Mouse (Mus musculus) ES-Bruce4 (cell line): ENCODE data around the gene Zfp799.

ENCODE experiments used
- CTCF ChIP-seq: IDR thresholded peaks from one replicate; pipeline ENCODE4 v1.8.1; 2011; ENCODE audit warnings: low read depth, low read length
- EP300 ChIP-seq: IDR thresholded peaks from 2 replicates; pipeline ENCODE4 v1.6.1; 2011; ENCODE audit warnings: low read depth, low read length; ENCODE audit not compliant: insufficient read depth
- POLR2A ChIP-seq: IDR thresholded peaks from one replicate; pipeline ENCODE4 v1.8.1; 2011; ENCODE audit warnings: low read length; ENCODE audit not compliant: insufficient read depth

GRCm38 (mm10) chr17:32777564-32777963 lies 52.5 kb downstream of the Zfp799 start:
- TF ChIP-seq CTCF (no peak), POLR2A (no peak), EP300 (no peak)
